Mouse (Mus musculus): Measurements from ENCODE around the gene Gata3.
A peak's percentile ranks its signal among the peaks of the same experiment; 100 is the strongest.

The Gata3 gene

DNA sequence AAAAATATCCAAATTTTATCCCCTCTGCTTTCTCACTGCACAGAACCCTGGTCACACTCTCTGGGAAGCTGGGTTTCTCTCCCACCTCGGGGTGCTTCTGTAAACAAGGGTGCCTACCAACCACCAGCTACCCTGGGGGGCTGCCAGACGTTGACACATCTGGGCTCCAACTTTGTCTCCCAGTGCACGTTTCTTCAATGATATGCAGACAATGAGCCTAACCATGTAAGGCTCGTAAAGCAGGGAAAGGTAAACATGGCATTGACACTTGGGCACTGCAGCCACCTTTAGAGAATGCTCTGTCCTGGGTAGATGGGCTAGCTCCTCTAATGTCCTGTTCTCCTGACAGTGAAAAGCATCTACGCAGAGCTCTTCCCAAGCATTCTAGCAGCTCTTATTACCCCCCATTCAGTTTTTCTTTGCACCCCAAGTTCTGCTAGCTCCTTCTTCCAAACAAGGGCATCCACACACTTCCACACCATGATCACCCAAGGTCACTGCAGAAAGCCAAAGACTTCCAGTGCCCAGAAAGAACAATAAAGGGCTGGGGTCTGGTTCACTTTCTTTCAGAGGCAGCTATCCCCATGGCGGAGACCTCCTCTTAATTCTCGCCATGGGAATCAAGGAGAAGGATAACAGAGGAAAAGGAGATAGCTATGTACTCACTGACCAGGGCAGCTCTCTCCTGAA lies 2.8 kb downstream of the Gata3 start:
- DNase-seq (ENCODE audit: inconsistent age in 2 of 2, low spot score in 1 of 2): no peak

DNA sequence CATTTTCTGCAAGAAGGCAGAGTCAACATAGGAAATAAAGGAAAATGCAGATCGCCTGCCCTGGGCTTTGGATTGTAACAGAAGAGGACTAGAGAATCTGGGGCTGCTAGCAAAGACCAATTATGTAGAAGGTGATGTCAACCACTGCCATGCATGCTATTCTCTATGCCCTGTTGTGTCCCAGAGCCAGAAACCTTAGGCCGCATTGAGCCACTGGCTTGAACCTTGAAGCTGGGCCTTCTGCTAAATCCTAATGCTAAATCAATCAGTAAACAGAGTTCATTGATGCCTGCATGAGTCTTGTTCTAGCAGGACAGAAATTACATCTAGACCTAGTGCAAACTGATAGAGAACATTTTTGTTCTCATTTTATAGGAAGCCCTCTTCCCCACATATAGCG lies 3.8 kb downstream of the Gata3 start:
- no peak for DNase-seq (ENCODE audit: inconsistent age in 2 of 2, low spot score in 1 of 2)

DNA sequence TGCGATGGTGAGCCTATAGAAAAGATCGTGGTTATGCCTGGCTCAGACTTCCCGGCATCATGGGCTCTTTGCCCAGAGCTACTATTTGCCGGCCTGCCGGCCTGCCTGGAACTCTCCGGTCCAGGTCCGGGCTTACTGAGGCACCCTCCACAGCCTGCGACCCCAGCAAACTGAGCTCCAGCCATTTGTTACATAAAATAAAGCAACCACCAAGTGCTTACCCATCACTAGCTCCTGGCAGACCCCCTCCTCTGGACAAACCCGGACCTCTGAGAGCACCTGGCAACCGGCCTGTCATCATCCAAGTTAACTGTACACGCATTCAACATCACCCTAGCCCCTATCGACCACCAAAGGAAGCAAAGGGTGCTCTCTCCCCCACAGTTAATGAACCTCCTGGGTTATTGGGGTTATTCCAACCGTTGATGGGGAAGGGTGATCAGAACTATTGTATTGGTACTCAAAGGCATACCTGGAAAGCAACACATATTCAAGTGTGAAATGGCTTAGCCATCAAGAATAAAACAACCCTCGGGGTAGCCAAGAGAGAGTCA lies 4.5 kb downstream of the Gata3 start:
- DNase-seq (ENCODE audit: inconsistent age in 2 of 2, low spot score in 1 of 2): peak in 1 of 2 experiments; percentile 22

DNA sequence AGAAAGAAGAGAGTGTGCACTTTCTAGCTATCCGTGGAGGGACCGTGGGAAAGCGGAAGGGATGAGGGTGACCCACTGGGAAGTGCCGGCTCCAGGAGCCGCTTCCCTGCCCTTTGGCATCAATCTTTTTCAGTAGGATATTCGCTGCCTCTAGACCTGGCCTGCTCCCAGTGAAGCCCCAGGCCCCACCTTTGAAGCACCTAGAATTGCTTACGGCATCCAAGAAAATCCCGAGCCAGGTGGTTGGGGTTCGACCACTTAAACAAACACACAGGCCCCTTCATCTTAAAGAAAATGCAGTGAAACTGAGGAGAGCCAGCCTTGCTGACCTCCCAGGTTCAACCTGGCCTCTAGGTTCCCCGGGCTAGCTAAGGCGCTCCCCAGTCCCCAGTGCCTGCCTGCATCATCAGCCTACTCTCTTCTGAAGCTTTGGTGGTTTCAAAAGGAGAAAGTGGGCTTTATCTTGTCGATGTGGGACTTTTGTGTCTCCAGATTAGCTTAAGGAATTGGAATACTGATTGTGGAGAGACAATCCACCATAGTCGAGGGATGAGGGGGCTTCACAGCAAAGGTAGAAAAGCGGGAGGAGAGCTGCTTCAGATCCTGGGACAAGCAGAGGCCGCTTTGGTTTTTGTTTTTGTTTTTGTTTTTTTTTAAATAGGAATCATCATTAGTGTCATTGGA lies 5.2 kb downstream of the Gata3 start:
- DNase-seq (ENCODE audit: inconsistent age in 2 of 2, low spot score in 1 of 2): peak in 1 of 2 experiments; percentile 34

DNA sequence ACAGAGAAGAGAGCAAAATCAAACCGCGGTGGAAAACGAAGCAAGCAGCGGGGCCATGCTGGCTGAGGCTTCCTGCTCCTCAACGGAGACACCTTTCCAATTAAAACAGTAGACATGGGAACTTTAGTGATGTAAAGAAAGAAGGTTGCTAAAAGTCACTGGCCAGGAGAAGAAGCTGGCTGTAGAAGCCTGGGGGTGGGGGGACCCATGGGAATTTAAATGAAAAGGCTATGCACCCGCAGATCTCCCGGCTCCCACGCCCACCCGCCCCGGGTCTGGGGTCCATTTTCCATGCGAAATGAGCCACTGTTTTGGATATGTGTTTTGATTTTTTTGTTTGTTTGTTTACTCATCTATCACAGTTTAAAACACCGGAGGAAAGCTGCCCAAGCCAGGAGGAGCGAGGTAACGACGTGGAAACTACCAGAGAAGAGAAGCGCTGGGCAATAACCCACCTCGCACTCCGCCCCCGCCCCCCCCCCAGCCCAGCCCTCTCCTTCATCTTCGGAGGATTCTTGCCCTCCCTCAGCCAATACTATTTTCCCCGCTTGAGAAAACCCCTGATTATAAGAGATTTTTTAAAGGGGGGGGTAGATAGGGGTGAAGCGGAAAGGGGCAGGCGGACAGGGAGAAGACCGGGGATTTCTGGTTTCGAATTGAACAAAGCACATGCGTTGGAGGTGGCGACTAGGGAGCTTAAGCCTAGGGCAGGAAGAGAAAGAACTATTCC lies 5.9 kb downstream of the Gata3 start:
- no peak for DNase-seq (ENCODE audit: inconsistent age in 2 of 2, low spot score in 1 of 2)

DNA sequence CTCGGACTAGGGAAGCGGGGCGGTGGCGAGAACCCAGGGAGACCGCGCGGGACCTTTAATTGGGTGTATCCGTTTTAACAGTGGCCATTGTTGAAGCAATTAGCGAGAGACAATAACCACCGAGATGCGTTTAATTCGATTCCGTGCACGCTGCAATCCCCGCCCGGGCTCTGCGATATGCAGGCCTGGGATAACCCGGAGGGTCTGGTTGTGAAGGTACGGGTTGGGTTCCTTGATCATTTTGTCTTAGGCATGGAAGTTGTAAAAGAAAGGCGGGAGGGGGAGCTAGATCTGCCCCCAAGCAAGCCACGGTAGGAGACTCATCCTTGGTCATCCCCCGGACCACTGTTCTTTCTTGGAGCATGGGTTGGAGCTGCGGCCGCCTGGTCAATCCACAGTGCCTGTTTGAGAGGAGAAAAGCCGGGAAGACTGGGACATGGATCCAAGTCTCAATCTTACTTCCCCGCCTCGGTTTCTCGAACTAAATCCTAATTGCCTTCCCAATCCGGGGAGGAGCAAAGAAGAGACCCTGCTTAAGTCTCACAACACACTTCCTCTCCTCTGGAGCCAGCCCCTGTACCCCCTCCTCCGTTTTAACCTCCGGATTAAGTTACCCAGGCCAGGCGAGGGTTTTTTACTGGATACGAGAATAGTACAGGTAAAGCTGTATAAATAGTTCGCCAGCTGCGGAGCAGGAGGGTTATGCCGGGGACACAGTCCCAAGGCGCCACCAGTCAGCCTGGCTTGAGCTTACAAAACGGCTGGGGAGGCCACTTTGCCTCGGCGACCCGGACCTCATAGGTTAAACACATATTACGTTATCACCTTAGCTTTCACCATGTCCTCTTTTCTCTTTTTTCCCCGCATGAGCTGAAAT lies 6.7 kb downstream of the Gata3 start:
- peak in 1 of 2 experiments; percentile 72 for DNase-seq (ENCODE audit: inconsistent age in 2 of 2, low spot score in 1 of 2)

DNA sequence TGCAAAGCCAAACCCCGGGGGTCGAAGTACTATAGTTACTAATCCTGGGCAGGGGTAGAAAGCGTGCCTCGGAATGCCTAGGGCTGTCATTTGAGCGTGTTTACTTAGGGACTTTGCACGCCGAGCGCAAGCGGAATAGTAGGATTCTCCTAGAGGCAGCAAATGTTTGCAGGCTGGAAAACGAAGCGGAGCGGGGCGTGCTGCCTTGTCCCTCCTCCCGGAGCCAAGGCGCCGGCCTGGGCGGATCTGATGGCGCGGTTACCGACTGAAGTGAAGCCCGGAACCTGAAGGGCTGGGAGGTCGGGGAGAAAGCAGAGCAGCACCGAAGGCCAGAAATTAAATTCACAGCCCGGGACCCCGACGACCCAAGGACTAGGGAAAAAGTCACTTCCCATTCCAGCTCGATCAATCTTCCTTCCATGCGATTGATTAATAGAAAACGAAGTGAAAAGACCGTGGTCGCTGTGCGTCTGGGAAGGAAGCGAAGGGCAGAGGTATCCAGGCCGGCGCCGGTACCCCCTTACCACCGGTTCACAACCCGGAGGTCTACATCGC lies 7.4 kb downstream of the Gata3 start:
- peak; percentile 35 to 72 for DNase-seq (ENCODE audit: inconsistent age in 2 of 2, low spot score in 1 of 2)

DNA sequence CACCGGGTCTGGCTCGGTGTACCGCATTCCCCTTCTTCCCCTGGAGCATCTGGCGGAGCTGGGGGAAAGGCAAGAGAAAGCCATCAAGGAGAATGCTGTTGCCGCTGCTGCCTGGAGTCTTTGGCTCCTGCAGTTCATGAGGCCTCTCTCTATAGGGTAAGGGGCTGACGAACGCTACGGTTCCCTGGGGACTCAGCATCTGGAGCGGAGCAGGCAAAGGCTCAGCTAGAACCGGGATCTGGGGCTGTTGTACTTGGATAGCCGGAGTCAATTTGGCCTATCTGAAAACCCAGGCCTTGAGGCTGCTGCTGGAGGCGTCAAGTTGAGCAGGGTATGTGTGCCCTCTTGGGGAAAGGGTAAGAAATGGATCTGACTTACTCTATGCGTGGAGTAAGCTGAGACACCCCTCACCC lies 8.2 kb downstream of the Gata3 start:
- DNase-seq (ENCODE audit: inconsistent age in 2 of 2, low spot score in 1 of 2): peak in 1 of 2 experiments; percentile 46

DNA sequence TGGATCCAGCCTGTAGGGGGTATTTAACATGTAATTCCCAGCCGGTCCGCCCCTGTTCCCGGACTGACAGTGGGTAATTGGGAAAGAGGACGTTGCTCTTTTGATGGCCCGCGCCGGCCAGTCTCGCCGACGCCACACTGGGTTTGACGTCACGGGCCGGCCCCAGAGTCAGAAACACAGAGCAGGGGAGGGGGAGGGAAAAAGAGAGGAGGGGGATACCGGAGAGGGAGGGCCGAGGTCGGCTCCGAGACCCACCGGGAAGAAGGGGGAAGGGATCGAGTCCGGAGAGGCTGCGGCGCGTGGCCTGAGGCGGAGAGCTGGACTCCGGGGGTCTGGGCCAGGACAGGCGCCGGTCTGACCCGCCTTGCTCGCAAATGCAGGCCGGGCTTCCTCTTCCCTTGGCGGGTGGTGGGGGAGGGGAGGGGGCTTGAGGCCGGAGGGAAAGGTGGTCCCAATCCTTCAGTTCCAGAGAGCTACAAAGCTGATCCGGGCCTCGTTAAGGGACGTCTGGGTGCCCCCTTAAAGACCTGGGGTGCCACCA lies 8.7 kb downstream of the Gata3 start, which contains the start of gene 4930412O13Rik:
Gene 4930412O13Rik (plus strand): TSS at position 202 of the 541 bp plus-strand sequence.
- peak in 1 of 2 experiments; percentile 53 for DNase-seq (ENCODE audit: inconsistent age in 2 of 2, low spot score in 1 of 2)

DNA sequence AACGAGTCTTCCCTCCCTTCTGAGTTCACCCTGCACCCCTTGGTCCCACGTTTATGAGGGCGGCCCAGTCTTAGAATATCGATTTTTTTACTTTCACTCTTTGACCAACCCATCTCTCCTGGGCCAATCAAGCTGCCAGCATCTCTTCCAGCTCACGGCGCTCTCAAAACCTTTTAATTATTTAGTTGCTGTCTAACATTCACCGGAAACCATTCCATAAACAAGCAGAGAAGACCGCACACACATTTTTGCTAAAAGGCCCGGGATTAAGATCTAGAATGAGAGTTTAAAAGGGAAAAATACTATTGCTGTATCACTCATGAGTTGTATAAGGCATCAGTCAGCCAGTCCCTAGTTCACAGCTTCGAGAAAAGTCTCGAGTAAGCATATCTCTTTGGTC lies 9.6 kb downstream of the Gata3 start:
- no peak for DNase-seq (ENCODE audit: inconsistent age in 2 of 2, low spot score in 1 of 2)

DNA sequence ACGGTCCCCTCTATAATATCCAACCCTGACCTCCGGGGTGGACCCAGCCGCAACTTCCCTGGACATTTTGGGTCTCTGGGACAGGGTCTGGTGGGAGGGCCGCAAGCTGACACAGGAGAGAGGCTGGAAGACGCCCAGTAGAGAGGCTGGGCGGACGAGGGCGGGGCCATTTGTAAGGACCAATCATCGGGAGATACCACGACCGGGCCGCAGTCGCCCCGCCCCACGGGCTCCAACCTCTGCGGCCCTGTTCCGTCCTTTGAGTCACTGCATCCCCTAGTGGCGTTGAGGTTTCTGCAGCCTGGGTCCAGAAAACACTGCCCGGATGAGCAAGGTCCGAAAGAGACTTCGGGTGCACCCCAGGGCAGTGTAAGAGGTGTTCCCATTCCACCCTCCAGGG lies 10.3 kb downstream of the Gata3 start:
- peak; percentile 94 to 97 for DNase-seq (ENCODE audit: inconsistent age in 2 of 2, low spot score in 1 of 2)

DNA sequence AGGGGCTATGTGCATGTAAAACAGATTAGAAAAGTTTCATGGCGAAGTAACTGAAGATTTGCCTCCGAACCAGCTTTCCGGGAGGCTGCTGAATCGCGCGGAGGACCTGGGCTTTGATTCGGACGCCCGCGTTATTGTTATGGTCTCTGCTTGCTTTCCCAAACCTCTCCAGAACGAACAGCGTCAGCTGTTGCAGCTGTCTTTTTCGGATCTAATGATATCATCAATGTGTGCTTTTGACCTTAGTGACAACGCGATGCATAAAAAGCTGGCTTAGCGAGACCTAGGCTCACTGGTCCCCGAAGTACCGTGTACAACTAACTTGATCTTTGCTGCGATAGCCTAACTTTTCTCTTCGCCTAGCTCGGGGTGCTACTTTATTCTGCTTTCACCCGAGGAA lies 10.7 kb downstream of the Gata3 start:
- no peak for DNase-seq (ENCODE audit: inconsistent age in 2 of 2, low spot score in 1 of 2)

DNA sequence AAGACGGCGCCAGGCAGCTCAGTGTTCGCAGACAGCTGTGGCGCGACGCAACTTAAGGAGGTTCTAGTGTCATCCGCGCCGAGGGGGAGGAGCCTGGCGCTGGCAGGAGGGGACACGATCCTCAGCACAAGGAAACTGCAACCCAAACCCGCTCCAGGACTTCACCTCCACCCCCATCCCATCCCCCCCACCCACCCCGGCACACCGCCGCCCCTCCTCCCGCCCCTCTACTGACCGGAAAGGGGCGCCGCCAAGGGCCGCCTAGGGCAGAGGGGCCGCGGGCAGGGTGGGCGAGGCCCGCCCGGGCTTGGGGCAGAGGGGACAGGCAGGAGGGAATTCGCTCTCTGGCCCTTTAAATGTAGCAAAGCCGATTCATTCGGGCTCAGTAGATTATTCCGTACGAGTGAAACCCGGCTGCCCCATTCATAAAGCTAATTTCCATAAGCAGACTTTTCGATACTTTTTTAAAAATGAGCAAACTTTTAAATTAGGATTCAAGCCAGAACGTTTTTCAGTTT lies 11.2 kb downstream of the Gata3 start:
- DNase-seq (ENCODE audit: inconsistent age in 2 of 2, low spot score in 1 of 2): peak; percentile 53 to 80

DNA sequence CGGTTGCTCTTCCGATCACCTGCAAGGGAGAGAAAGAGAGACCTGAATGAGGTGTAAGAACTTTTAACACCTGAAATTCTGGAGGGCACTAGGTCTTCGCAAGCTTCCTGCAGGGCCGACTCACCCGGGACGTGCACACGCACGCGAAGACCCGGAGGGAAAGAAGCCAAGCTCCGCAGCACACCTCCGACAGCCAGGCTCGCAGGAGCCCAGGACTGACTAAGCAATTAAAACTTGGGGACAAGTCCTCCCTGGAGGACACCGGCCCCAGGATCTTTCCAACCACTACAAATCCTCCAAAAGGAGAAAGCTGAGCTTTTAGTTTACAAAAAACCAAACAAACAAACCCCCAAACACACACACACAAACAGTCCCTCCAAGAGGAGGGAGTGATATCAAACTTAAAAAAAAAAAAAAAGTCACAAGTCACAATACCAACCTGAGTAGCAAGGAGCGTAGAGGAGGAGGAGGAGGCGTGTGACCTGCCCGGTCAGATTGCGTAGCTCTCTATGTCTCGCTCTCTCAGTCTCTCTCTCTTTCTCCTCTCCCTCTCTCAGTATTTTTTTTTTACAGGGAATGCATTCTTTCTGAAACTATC lies 11.8 kb downstream of the Gata3 start:
- DNase-seq (ENCODE audit: inconsistent age in 2 of 2, low spot score in 1 of 2): peak in 1 of 2 experiments; percentile 60

DNA sequence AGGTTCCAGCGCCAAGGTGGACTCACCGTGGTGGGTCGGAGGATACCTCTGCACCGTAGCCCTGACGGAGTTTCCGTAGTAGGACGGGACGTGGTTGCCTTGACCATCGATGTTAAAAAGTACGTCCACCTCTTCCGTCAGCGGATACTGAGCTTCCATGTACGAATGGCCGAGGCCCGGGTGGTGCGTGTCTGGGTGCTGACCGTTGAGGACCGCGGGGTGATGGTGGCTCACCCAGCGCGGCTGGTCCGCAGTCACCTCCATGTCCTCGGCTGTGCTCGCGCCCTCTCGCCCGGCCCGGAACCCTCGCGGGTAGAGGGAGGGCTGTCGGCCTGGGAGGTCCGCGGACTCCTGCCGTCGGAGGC lies 12.5 kb downstream of the Gata3 start:
- peak; percentile 31 to 69 for DNase-seq (ENCODE audit: inconsistent age in 2 of 2, low spot score in 1 of 2)

DNA sequence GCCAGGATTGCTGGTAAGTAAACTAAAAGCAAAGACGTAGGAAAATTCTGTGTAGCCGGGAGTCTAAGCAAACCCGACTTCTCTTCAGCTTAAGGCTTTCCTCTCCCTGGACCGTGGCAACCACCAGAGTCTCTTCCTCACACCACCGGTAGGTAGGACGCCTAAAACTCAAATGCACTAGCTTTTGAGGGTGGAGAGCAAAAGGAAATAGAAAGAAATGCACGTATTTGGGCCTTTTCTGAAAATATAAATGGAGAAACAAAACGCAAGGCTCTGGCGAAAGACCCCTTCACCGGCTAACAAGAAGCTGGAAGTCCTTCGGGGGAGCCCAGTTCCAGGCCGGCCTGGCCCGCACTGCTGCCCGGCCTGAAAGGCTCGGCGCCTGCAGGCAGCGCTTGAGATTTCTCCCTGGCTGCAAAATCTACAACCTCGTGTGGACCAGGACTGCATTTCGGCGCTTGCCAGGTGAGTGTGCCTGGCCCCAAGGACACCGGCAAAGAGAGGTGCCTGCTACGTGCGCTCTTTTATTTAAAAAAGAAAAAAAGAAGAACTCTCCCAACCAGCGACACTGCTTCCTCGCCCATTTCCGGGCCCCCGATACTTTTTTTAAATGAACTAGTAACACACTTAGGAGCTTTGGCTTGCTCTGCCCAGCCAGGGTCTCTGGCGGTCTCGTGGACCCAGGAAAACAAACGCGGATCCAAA lies 13.1 kb downstream of the Gata3 start:
- DNase-seq (ENCODE audit: inconsistent age in 2 of 2, low spot score in 1 of 2): no peak

DNA sequence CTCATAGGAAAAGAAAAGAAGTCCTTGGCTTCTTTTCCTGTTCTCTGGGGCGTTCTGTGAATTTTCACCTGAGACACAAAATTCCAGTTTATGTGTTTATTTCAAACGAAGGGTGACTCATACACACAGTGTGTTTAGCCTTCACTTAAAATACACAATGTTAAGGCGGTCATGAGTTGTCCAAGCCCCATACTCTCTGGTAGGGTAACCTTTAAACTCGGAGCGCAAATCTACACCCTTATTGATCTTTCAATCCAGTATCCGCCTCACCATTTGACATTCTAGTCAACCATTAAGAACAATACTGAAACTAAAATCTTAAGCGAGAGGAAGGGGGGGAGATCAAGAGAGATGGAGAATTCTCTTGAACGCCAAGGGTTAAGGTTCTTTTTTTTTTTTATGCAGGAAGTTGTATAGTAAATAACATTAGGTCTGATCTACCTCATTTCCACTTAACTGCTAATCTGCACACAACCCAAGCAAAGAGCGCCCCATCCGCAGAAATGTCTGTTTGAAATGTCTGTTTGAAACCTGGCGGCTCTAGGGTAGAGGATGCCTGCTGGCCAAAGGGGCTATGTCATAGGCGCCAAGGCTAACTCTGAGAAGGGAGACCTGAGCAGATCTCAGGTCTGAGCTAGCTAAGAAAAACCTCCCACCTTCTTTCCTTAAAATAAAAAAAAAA lies 14.0 kb downstream of the Gata3 start:
- DNase-seq (ENCODE audit: inconsistent age in 2 of 2, low spot score in 1 of 2): no peak

DNA sequence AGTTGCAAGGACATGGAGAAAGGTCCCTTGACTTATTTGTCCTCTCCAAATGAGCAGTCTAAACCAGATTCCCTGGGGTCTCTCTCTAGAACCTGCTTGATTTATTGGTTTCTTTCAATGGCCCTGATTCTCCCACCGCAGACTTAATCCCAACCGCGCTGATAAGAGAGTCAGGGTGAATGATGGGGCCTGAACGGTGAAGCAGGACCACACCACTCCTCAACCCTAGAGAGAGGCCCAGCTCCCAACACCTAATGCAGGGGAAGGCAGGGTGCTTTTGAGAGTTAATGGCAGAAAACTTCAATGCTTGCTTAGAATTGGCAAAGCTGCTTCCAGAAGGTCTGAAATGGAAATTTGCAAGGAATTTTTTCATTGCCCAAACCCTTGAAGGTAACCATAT lies 14.6 kb downstream of the Gata3 start:
- no peak for DNase-seq (ENCODE audit: inconsistent age in 2 of 2, low spot score in 1 of 2)

Measured in adrenal gland, adult (tissue).